Mouse (Mus musculus) ES-Bruce4 (cell line): ENCODE results near the gene Stim2.

Experiments
- CTCF ChIP-seq: IDR thresholded peaks from one replicate; pipeline ENCODE4 v1.8.1; 2011; ENCODE audit warnings: low read depth, low read length
- EP300 ChIP-seq: IDR thresholded peaks from 2 replicates; pipeline ENCODE4 v1.6.1; 2011; ENCODE audit warnings: low read depth, low read length; ENCODE audit not compliant: insufficient read depth
- POLR2A ChIP-seq: IDR thresholded peaks from one replicate; pipeline ENCODE4 v1.8.1; 2011; ENCODE audit warnings: low read length; ENCODE audit not compliant: insufficient read depth

- TF ChIP-seq CTCF: no peak
- no peak for TF ChIP-seq POLR2A
- no peak for TF ChIP-seq EP300
Measured at GRCm38 (mm10) chr5:54098219-54098618, 99.9 kb downstream of the Stim2 start.
